Mouse (Mus musculus): ENCODE data around the gene Ube2r2. TPM values are rescaled to one million over a fixed set of nuclear protein-coding genes. Genes with fewer than 3 reads are reported as not detected.

Gene Ube2r2
- polyA plus RNA-seq, 1 experiment from 2014 or later, result 92.5 TPM

DNA sequence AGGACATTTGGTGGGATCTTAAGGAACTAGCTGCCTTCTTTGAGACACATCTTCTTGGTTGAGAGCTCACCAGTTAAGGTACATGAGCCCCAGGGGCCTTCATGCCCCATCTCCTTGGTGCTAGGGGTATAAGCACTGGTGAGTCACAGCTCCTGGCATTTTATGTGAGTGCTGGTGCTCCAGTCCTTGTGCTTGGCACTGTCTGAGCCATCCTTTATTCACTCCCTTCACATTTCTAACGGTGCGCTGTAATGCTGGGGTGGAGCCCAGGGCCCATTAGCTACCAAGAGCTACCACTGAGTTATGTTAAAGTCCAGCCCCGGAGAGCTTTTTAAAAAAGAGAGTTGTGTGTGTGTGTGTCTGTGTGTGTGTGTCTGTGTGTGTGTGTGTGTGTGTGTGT, 17.6 kb downstream of the Ube2r2 start:
- DNase-seq, result no peak
- Histone ChIP-seq H3K4me3 (ENCODE audit: low read depth, low read length) (no peak overlapping the region), H3K9ac (no peak overlapping the region), H3K27ac (ENCODE audit: low read depth) (no peak overlapping the region), H3K36me3 (ENCODE audit: insufficient read depth) (peaks cover 5% of the 10 kb centered on the region; the same call in 1 of the 2 replicates), H3K27me3 (ENCODE audit: insufficient read depth, low read length) (no peaks in the 10 kb centered on the region), H3K4me2 (no peak overlapping the region), H3K4me1 (ENCODE audit: insufficient read depth) (no peaks in the 10 kb centered on the region), H3K9me3 (ENCODE audit: low read depth, low read length) (no peaks in the 10 kb centered on the region)
- 89% methylated on average over 3 of the region's 3 CpGs for WGBS
- no peak for ATAC-seq (ENCODE audit: insufficient read depth)
- TF ChIP-seq CTCF (IDR thresholded peaks at IDR 0.05; ENCODE audit: low read depth), result no peak

DNA sequence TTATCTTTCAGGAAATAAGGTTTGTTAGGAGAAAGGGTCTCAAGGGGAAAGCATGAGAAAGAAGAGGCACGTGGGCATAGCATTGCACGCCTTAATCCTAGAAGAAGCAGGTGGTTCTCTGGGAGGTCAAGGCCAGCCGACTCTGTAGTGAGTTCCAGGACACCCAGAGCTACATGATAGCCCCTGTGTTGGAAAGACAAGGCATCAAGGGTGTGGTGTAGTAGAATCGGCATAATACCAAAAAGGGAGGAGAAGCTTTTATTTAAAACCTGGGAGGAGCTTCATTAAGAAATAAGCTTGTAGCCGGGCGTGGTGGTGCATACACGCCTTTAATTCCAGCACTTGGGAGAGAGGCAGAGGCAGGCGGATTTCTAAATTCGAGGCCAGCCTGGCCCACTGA, 21.4 kb downstream of the Ube2r2 start:
- Histone ChIP-seq H3K27me3 (ENCODE audit: insufficient read depth, low read length) (no peaks in the 10 kb centered on the region), H3K27ac (ENCODE audit: low read depth) (no peak overlapping the region), H3K4me3 (ENCODE audit: low read depth, low read length) (no peak overlapping the region), H3K9ac (no peak overlapping the region), H3K4me1 (ENCODE audit: insufficient read depth) (no peaks in the 10 kb centered on the region), H3K9me3 (ENCODE audit: low read depth, low read length) (no peaks in the 10 kb centered on the region), H3K4me2 (no peak overlapping the region), H3K36me3 (ENCODE audit: insufficient read depth) (peaks cover 5% of the 10 kb centered on the region; the same call in 1 of the 2 replicates)
- no peak for TF ChIP-seq CTCF (IDR thresholded peaks at IDR 0.05; ENCODE audit: low read depth)
- 84% methylated on average over 9 of the region's 9 CpGs for WGBS
- no peak for DNase-seq
- no peak for ATAC-seq (ENCODE audit: insufficient read depth)

DNA sequence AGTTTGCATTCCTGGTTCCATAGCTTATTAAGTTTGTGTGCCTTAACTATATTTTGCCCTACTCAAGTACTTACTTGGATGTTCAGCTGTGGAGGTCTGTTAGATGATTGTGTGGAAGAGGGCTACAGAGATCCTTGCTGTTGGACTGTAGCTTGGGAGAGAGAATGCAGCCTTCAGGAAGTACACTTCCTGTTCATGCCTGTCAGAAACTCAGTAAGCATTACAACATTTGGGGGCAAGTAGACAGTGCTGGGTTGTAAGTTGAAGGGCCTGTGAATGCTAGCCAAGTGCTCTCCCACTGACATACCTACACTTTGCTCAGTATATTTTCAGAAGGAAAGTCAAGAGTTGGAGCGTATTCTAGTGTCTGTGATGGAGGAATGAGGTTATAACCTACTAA, 22.7 kb downstream of the Ube2r2 start:
- ATAC-seq (ENCODE audit: insufficient read depth) (no peak), DNase-seq (no peak)
- H3K4me1 ChIP-seq (ENCODE audit: insufficient read depth), result no peaks in the 10 kb centered on the region
- H3K27me3 ChIP-seq (ENCODE audit: insufficient read depth, low read length), result no peaks in the 10 kb centered on the region
- H3K9ac ChIP-seq, result no peak overlapping the region
- no peak overlapping the region for H3K27ac ChIP-seq (ENCODE audit: low read depth)
- no peak overlapping the region for H3K4me3 ChIP-seq (ENCODE audit: low read depth, low read length)
- no peak for TF ChIP-seq CTCF (IDR thresholded peaks at IDR 0.05; ENCODE audit: low read depth)
- no peak overlapping the region for H3K4me2 ChIP-seq
- WGBS, result 94% methylated on average over 1 of the region's 1 CpGs
- peaks cover under 1% of the 10 kb centered on the region; the same call in 1 of the 2 replicates for H3K36me3 ChIP-seq (ENCODE audit: insufficient read depth)
- H3K9me3 ChIP-seq (ENCODE audit: low read depth, low read length), result no peaks in the 10 kb centered on the region

DNA sequence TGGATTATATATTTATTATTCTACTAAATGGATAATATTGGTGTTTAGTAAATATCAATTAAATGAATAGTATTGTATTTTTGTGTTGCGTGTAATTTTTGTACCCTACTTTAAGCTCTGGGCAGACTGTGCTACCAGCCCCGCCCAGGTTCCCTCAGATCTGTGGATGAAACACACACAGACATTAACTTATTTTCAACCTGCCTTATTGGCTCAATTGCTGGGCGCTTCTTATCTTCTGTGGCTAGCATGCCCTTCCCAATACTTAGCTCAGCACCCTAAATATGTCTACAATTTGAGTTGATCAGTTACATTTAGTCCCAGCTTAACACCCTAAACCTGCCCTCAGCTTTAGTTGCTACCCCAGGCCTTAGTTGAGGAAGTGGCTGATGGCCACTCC, 25.7 kb downstream of the Ube2r2 start:
- Histone ChIP-seq H3K4me2 (no peak overlapping the region), H3K9ac (no peak overlapping the region), H3K4me3 (ENCODE audit: low read depth, low read length) (no peak overlapping the region), H3K36me3 (ENCODE audit: insufficient read depth) (no peaks in the 10 kb centered on the region), H3K27ac (ENCODE audit: low read depth) (no peak overlapping the region), H3K4me1 (ENCODE audit: insufficient read depth) (no peaks in the 10 kb centered on the region), H3K9me3 (ENCODE audit: low read depth, low read length) (no peaks in the 10 kb centered on the region), H3K27me3 (ENCODE audit: insufficient read depth, low read length) (no peaks in the 10 kb centered on the region)
- DNase-seq, result no peak
- WGBS, result 89% methylated on average over 3 of the region's 3 CpGs
- ATAC-seq (ENCODE audit: insufficient read depth), result no peak
- TF ChIP-seq CTCF (IDR thresholded peaks at IDR 0.05; ENCODE audit: low read depth), result no peak

DNA sequence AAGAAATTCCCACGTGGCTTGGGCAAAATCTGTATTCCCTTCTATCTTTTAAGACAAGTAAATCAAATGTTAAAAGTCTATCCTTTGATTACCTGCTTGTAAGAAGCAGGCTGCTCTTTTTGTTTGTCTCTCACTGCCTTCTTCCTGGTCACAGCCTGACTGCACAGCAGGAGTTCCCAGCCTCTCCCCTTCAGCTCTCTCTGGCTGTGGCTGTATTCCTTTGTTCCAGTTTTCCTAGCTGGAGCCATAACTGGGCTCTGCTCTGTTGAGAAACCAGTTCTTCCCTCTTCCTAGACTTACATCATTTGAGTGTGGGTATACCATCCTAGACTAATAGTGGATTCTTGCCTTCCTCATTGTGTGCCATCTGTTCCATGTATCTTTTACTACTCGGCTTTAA, 29.4 kb downstream of the Ube2r2 start:
- no peaks in the 10 kb centered on the region for H3K27me3 ChIP-seq (ENCODE audit: insufficient read depth, low read length)
- WGBS, result 45% methylated on average over 2 of the region's 2 CpGs
- no peak overlapping the region for H3K9ac ChIP-seq
- no peak overlapping the region for H3K4me2 ChIP-seq
- ATAC-seq (ENCODE audit: insufficient read depth) (no peak), DNase-seq (no peak)
- H3K9me3 ChIP-seq (ENCODE audit: low read depth, low read length), result no peaks in the 10 kb centered on the region
- no peak for TF ChIP-seq CTCF (IDR thresholded peaks at IDR 0.05; ENCODE audit: low read depth)
- peaks cover 9% of the 10 kb centered on the region for H3K36me3 ChIP-seq (ENCODE audit: insufficient read depth)
- H3K4me3 ChIP-seq (ENCODE audit: low read depth, low read length), result no peak overlapping the region
- H3K4me1 ChIP-seq (ENCODE audit: insufficient read depth), result no peaks in the 10 kb centered on the region
- H3K27ac ChIP-seq (ENCODE audit: low read depth), result no peak overlapping the region

DNA sequence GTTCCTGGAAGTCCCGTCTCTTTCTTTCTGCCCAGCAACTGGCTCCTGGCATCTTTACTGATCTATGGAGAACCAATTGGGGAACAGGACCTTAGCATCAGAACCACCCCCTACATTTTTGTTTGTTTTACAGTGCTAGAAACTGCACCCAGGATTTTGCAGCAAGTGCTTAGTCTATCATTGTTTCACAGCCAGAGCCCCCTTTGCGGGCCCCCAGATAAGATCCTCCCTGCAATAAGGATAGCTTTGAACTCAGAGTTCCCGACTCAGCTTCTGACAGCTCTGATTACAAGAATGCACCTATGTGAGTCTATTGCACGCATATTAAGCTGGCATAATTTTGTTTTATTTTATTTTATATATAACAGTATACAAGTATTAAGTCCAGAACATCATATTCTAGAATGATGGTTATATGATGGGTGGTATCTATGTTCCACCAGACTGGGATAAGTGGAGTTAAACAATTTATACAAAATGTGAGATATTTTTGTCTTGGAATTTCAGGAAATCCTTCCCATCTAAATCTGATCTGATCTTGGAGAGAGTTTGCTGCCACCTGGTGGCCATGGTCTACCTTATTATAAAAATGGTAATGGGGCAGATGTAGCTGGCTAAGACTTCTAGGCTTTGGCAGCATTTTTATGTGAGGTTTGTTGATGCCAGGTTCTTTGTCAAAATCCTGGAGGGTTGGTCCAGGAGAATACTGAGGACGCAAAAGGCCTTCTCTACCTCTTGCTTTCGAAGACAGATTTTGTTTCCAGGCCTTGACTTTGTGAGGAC, 30.3 kb downstream of the Ube2r2 start:
- Histone ChIP-seq H3K4me2 (no peak overlapping the region), H3K36me3 (ENCODE audit: insufficient read depth) (peaks cover 17% of the 10 kb centered on the region), H3K9ac (no peak overlapping the region), H3K9me3 (ENCODE audit: low read depth, low read length) (no peaks in the 10 kb centered on the region), H3K4me1 (ENCODE audit: insufficient read depth) (no peaks in the 10 kb centered on the region), H3K4me3 (ENCODE audit: low read depth, low read length) (no peak overlapping the region), H3K27me3 (ENCODE audit: insufficient read depth, low read length) (no peaks in the 10 kb centered on the region), H3K27ac (ENCODE audit: low read depth) (no peak overlapping the region)
- 61% methylated on average over 6 of the region's 6 CpGs for WGBS
- peak; percentile 94 for DNase-seq
- TF ChIP-seq CTCF (IDR thresholded peaks at IDR 0.05; ENCODE audit: low read depth), result peak; percentile 77
- ATAC-seq (ENCODE audit: insufficient read depth), result 0 out of 2 replicates have a peak, but pooled peaks have one; percentile 44

DNA sequence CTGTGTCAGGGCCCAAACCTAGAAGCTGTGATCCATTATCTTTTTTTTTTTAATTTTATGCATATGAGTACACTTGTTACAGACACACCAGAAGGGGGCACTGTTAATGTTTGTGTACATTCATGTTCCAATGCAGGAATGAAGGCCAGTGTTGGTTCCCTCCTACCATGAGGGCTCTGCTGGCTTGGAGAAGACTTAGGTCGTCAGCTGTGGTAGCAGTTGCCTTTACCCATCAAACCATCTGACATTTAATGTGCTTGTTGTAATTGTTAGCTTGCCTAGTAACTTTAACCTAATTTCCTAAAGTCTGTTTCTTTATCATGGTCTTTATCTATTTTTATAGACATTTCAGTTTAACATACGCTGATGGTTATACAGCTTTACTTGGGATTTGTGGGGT, 35.4 kb downstream of the Ube2r2 start:
- 67% methylated on average over 2 of the region's 2 CpGs for WGBS
- TF ChIP-seq CTCF (IDR thresholded peaks at IDR 0.05; ENCODE audit: low read depth), result no peak
- Histone ChIP-seq H3K4me1 (ENCODE audit: insufficient read depth) (no peaks in the 10 kb centered on the region), H3K36me3 (ENCODE audit: insufficient read depth) (peaks cover 33% of the 10 kb centered on the region), H3K4me2 (no peak overlapping the region), H3K27me3 (ENCODE audit: insufficient read depth, low read length) (no peaks in the 10 kb centered on the region), H3K9me3 (ENCODE audit: low read depth, low read length) (no peaks in the 10 kb centered on the region), H3K4me3 (ENCODE audit: low read depth, low read length) (no peak overlapping the region), H3K9ac (no peak overlapping the region), H3K27ac (ENCODE audit: low read depth) (no peak overlapping the region)
- no peak for DNase-seq
- ATAC-seq (ENCODE audit: insufficient read depth), result no peak
